8 mouse cellular contexts compared by ENCODE assay signal in genomic region chr1:59762651-59763163, GRCm38 (mm10). TPM values are rescaled to one million over a fixed set of nuclear protein-coding genes. Genes with fewer than 3 reads are reported as not detected.
A peak's percentile ranks its signal among the peaks of the same experiment; 100 is the strongest.
DNase-seq lines count a peak whose midpoint lies in the region; ATAC-seq lines count a peak whose summit lies in the region.

No protein-coding gene starts in this region.

- H3K27me3 ChIP-seq in liver, embryonic 15.5 days: peaks cover 13% of the 10 kb centered on the region
- no peaks in the 10 kb centered on the region for H3K27me3 ChIP-seq in neural tube, embryonic 12.5 days (replicated peaks)

- peak overlapping the region; percentile 68 for H3K27ac ChIP-seq in liver, embryonic 15.5 days (replicated peaks)
- H3K27ac ChIP-seq in neural tube, embryonic 12.5 days: peak overlapping the region; percentile 99

- H3K9ac ChIP-seq in liver, embryonic 15.5 days: peak overlapping the region; percentile 79
- peak overlapping the region; percentile 94 for H3K9ac ChIP-seq in neural tube, embryonic 12.5 days

- H3K4me1 ChIP-seq in liver, embryonic 15.5 days (replicated peaks): peaks cover 23% of the 10 kb centered on the region
- H3K4me1 ChIP-seq in neural tube, embryonic 12.5 days: peaks cover 10% of the 10 kb centered on the region

- peak overlapping the region; percentile 73 for H3K4me3 ChIP-seq in liver, embryonic 15.5 days (replicated peaks)
- H3K4me3 ChIP-seq in neural tube, embryonic 12.5 days: peak overlapping the region; percentile 90

- no peak for DNase-seq in cerebellum, adult 11-12 months
- peak; percentile 35 to 47 for DNase-seq in CD8-positive naive resting alpha-beta T cell, adult 2 months (ENCODE audit: low read depth in 2 of 2, low spot score in 2 of 2)
- DNase-seq in c-Kit-positive CD71-positive TER-119-positive erythroid progenitor cells, embryonic 14.5 days (ENCODE audit: low spot score): peak; percentile 45
- peak; percentile 50 to 70 for DNase-seq in frontal cortex, postnatal 14 days (ENCODE audit: low spot score in 2 of 2)
- peak; percentile 46 to 66 for DNase-seq in kidney, postnatal 25 days

- peak; percentile 32 for ATAC-seq in cerebellum, adult (ENCODE audit: insufficient number of reproducible peaks, low FRiP score, low TSS enrichment)
- peak; percentile 47 for ATAC-seq in liver, embryonic 15.5 days (ENCODE audit: insufficient read depth)
- ATAC-seq in neural tube, embryonic 12.5 days (ENCODE audit: low FRiP score, low read depth): peak; percentile 68

- H3K4me2 ChIP-seq in liver, embryonic 15.5 days: peak overlapping the region; percentile 99
- peak overlapping the region; percentile 76 for H3K4me2 ChIP-seq in neural tube, embryonic 12.5 days (replicated peaks)

- under 1% methylated on average over 44 of the region's 44 CpGs for whole genome bisulfite sequencing in liver, embryonic 15.5 days (ENCODE audit: insufficient replicate concordance)
- WGBS in neural tube, embryonic 12.5 days: under 1% methylated on average over 44 of the region's 44 CpGs

- no peaks in the 10 kb centered on the region for H3K36me3 ChIP-seq in liver, embryonic 15.5 days (replicated peaks)
- H3K36me3 ChIP-seq in neural tube, embryonic 12.5 days: no peaks in the 10 kb centered on the region

- H3K9me3 ChIP-seq in liver, embryonic 15.5 days (replicated peaks): no peaks in the 10 kb centered on the region
- H3K9me3 ChIP-seq in neural tube, embryonic 12.5 days: no peaks in the 10 kb centered on the region

RNA-seq across cellular contexts. Expression of gene Bmpr2, which starts 0.5 kb away (rescaled TPM):
- 0.88 and 0.90 TPM in 2 replicates for polyA plus RNA-seq in liver, embryonic 15.5 days (2015; fragmentation: Nextera tagmentation; extraction: Ambion mirVana)
- 11.8 and 13.3 TPM in 2 replicates for polyA plus RNA-seq in neural tube, embryonic 12.5 days (2016; fragmentation: Nextera tagmentation; extraction: Ambion mirVana)
